Mouse (Mus musculus) megakaryocyte-erythroid progenitor cell, adult 5-6 weeks (primary cell): Measurements from ENCODE around the gene Daam1. TPM values are rescaled to one million over a fixed set of nuclear protein-coding genes. Genes with fewer than 3 reads are reported as not detected.
A peak's percentile ranks its signal among the peaks of the same experiment; 100 is the strongest.
"Not testable (repeated sequence)": the region's sequence is repeated elsewhere in the genome, so short reads cannot be mapped to it uniquely, and the experiment has no call there.

Source experiments
- ATAC-seq: replicated peaks from 2 replicates; pipeline ENCODE4 v1.8.0; 2016; ENCODE audit warnings: mild to moderate bottlenecking, inconsistent platforms; ENCODE audit not compliant: severe bottlenecking, poor library complexity, low FRiP score, low TSS enrichment
- total RNA-seq, 2 experiments: library from RNA; stranded (forward) in 1 of 2; stranded (reverse) in 1 of 2; fragments of 200-1000, 215-1000 nt in 1 of 2; fragments of >200 nt in 1 of 2; fragmentation: Nextera tagmentation in 1 of 2; gene quantifications; 2 replicates each; pipeline ENCODE4 v1.2.3; 2014 to 2017

Gene Daam1
- total RNA-seq, 2 experiments from 2014 or later = 34.9 to 45.9 TPM

DNA sequence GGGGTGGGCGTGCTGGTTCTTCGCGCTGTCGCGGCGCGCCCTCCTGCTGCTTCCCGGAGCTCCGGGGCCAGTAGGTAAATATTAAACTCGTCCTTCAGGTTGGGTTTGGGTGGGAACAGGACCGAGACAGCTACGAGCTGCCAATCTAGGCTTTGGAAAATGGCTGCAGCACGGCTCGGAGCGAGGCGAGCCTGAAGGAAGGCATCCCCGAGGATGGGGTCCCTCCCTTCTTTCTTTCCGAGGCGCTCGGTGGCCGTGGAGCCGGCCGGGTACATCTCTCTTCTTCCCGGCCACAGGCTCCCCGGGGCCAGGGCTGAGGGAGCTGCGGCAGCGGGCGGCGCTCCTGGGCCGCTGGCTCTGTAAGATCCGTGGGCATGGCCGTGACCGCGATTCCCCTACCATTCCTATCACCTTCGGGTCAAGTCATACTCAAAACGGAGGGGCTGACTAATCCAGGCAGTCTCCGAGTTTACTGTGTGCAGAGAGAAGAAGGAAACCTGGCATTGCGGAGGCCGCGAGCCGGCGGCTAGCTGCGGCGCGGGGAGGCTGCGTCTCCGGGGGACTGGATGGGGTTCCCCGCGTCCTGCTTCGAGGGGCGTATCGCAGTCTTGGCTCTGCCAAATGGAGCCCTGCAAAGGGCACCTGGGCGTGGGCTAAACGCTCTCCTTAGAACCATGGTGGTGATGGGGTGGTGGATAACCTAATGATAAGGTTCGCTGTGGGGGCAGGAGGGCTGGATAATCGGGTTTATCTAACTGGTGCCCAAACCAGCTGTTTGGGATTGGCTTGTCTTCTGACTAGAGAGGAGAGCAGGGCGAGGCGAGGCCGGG, 595 bp downstream of the Daam1 start:
- ATAC-seq = peak; percentile 56

DNA sequence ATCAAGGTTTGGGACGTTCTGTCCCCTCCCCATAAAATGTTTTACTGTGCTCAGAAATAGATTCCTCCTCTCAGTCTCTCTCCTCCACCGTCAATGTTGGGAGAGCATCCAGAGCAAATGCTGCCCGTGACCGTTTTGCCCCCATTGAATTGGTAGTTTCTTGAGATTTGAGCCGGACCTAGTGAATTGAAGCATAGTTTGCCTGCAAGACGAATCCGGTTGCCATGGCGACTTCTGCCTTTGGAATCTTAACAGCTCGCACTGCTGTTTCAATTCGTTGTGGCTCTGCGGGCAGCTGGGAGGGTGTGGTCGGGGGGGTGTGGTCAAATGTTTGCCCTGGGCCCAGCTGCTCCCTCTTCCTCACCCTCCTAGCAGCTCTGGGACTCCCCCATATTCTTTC, 1.3 kb downstream of the Daam1 start:
- peak; percentile 60 for ATAC-seq

DNA sequence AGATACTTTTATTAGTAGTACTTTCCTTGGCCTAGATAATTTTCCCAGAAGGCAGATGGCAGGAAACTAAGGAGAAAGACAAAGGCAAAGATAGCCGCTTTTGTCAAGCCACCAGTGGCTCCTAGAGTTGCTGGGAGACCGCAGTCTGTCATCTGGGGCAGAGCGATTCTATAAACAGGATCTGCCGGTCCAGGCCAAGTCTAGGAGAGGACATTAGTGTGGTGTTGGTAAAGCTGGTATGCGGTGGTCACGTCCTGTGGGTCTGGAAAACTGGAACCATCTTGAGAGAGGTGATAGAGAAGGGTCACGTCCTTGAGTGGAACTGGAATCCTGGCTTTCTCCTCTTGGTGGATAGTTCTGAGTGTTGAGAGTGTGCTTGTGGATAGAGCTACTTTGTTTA, 3.2 kb downstream of the Daam1 start:
- no peak for ATAC-seq

DNA sequence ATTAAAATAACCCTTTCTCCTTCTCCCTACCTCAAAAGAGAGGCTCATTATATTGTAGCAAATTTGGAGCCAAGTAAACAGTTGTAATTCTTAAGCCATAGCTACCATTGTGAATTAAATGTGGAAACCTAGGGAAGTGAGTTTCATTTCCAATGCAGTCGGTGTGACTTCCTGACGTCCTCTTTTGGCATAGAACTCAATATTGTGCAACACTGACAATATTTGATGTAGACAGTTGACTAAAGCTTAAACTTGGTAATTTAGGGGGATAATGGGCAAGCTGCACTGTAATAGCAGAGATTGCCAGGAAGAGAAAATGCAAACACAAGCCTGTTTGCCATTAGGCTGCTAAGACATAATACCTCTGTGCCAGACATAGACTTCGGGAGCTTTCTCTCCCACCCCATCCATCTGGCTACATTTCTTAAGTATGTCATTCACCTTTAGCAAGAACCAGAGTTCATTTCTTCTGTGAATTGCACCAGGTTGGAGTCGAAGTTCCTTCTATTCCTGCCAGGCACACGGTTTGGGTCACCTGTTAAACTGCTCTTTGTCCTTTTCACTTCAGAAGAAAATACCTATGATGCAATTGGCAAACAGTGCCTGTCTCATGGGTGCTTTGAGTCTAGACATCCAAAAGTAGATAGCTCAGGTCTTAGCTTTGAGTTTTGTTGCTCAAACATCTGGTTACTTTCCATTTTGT, 5.2 kb downstream of the Daam1 start:
- ATAC-seq = no peak

DNA sequence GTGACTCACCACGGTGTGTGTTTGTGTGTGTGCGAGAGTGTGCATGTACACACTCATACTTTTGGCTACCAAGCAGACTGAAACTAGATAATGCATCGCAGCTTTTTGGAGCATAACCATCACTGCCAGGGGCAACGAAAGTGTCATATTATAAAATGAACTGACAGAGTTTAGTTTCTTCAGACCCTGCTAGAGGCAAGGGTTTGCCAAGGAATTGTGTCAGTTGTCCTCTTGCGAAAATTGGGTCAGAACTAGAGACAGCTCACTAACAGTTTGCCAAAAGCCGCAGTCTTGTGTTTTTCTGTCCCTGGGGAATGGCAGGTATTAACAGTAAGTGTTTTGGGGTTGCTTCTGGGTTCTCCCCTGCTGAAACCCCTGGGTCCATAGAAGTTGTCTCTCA, 5.9 kb downstream of the Daam1 start:
- ATAC-seq = no peak

DNA sequence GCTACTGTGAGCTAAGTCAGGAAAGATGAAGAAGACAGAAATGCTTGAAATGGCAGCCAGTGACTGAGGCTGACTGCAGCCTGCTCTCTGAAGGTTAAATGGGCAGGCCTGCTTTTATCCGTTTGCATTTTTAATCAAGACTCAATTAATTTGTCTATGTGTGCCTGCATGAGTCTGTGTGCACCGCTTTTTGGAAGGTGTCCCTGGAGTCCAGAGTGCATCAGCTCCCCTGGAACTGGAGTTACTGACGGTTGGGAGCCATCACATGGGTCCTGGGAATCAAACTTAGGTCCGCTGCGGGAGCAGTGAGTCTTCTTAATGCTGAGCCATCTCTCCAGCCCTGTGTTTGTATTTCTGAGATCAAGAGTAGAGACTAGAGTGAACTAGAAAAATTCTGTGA, 6.7 kb downstream of the Daam1 start:
- no peak for ATAC-seq

DNA sequence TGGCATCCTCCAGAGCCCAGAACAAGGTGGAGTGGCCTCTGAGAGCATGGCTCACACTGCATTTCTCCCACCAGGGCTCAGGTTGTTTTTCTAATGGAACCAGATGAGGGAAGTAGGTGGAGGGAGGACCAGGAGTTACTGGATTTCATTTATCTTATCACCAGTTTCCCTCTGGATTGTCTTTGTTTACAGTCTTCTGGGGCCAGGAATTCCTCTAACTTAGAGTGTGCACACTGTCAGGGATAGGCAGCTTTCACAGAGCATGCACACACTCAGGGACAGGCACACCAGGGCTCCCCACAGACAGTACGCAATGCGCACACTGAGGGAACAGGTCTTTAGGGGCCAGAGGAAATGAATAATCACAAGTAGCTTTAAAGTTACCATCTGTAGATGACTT, 7.4 kb downstream of the Daam1 start:
- no peak for ATAC-seq

GRCm38 (mm10) chr12:71839653-71840052, 8.8 kb downstream of the Daam1 start:
- ATAC-seq = peak; percentile 53

GRCm38 (mm10) chr12:71840430-71841186, 9.7 kb downstream of the Daam1 start:
- ATAC-seq = no peak

DNA sequence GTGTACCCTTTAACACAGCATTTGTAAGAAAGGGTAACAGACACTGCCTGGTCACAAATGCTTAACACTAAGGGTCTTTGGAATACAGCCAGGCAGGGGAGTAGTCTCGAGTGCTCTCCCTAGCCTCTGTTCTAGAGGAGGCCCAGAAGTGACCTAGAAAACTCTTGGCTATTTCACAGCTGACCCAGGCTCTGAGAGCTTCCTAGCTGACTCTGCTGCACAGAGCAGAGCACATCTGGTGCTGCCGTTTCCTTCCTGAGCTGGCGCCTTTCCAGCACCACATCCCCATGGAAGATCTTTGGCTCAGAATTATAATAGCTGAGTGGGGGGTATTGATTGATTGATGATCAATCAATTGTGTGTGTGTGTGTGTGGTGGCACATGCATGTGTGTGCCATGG, 11.1 kb downstream of the Daam1 start:
- no peak for ATAC-seq

- ATAC-seq = no peak
These were observed 11.7 kb downstream of the Daam1 start for GRCm38 (mm10) chr12:71842588-71842987.

DNA sequence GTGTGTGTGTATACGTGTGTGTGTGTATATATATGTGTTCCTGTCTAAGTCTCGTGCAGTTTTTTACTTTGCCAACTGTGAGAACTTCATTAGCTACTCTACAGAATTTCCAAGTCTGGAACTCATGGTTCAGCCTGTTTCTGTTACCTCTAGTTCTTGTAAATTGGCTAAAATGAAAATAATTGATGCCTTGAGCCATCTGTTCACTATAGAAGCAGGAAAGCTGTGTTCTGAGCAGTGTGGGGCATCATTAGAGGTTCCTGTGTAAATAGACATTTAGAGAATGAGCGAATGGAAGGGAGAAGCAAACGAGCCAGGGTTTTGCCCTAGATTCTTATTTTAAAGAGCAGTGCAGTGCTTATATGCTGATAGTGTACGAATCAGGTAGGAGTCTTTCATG, 14.6 kb downstream of the Daam1 start:
- ATAC-seq = no peak

DNA sequence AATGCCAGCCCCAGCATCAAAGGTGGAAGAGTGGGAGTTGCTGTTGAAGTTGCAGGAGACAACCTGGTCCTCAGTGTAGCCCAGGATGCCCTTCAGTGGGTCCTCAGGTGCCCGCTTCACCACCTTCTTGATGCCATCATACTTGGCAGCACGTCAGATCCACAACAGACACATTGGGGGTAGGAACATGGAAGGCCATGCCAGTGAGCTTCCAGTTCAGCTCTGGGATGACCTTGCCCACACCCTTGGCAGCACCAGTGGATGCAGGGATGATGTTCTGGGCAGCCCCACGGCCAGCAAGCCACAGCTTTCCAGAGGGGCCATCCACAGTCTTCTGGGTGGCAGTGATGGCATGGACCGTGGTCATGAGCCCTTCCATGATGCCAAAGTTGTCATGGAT, 15.5 kb downstream of the Daam1 start:
- ATAC-seq = not testable (repeated sequence)

DNA sequence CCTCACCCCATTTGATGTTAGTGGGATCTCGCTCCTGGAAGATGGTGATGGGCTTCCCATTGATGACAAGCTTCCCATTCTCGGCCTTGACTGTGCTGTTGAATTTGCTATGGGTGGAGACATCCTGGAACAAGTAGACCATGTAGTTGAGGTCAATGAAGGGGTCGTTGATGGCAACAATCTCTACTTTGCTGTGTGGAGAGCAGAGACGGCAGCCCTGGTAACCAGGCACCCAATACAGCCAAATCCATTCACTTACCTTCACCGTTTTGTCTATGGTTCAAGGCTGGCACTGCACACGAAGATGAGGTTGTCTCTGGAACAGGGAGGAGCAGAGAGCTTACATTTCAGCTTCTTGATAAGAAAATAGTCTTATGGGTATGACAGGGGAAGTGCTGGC, 16.1 kb downstream of the Daam1 start:
- not testable (repeated sequence) for ATAC-seq

DNA sequence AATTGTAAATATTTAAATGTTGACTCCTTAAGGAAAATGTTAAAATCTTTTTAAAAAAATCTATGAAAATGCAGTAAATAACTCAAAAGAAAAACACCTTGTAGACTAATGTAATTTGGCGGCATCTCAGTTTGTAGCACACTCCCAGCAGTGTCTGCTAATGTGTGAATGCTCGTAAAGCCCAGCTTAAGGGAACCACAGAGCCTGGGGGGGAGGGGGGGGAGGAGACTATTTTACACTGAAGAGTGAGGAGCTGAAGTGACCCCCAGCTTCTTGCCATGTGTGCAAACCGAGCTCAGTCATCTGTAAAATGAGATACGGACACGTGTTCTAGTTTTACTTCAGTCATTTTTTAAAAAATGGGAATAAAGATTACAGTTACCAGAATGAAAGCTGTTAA, 16.7 kb downstream of the Daam1 start:
- ATAC-seq = no peak

DNA sequence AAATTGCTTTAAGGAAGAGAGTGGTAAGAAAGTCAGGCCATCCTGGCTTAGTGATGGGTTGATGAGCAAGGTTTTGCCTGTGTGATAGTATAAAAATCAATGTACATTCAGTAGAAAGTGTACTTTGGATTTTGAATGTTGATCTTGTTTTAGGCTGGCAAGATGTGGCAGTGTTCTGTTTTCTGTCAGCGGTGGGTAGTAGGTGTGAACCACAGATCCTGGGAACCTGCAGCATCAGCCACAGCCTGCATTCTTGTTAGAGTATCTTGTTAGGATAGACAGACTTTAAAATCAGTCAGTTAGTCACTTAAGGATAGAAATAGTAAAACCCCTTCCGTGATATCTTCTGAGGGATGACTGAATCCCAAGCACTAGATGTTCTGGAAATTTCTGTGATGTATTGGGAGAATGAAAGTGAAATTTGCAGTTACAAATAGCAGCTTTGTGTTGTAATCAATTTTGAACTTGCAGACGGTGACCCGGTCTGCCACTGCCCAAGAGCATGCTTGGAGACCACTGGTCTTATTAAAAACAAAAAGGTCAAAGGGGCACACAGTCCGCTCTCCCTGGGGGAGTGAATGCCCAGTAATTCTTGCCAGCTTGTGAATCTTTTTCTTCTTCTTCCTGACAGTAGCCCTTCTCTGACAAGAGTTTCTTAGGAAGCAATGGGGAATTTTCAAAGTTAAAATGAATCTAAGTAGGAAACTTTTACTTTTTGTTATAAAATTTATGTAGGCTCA, 17.3 kb downstream of the Daam1 start:
- no peak for ATAC-seq

DNA sequence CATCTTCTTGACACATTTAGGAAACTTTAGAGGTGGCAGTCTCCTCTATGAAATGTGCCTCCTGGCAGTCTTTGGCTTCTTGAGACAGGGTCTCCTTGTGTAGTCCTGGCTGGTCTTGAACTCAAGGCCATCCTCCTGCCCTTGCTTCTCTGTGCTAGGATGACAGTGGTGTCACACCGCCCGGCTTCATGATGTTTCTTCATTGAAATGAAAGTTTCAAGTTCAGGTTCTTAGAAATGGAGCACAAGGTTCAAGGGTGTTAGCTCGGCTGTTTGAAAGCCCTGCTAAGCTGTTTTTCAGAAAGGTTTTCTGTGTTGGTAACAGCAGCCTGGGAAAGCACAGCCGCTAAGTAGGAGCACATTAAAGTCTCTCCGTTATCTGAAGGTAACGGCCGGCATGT, 18.2 kb downstream of the Daam1 start:
- ATAC-seq = no peak

- no peak for ATAC-seq
These were observed 19.3 kb downstream of the Daam1 start for GRCm38 (mm10) chr12:71850135-71850534.

DNA sequence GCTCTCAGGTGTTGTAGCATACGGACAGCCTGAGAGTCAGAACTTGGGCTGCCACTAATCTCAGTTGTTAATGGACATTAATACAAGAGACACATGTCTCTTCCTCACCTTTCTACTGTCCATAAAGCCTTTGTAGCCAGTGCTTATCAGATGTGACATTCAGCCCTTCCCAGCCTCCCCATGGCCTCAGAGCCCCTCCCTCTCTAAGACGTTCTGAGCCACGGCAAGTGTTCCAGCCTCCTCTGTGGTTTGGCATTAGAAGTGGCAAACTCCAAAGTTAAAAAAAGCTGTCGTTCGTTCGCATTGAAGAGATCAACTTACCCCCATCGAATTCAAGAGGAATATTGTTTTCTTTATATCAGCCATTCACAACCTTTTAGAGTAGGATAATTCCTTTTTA, 21.8 kb downstream of the Daam1 start:
- peak; percentile 79 for ATAC-seq

- no peak for ATAC-seq
These were observed 22.8 kb downstream of the Daam1 start for GRCm38 (mm10) chr12:71853694-71854093.
